Mouse (Mus musculus) lung, embryonic 14.5 days (tissue): ENCODE data around the gene H2-Q7. TPM values are rescaled to one million over a fixed set of nuclear protein-coding genes. Genes with fewer than 3 reads are reported as not detected.
"Not testable (repeated sequence)": the region's sequence is repeated elsewhere in the genome, so short reads cannot be mapped to it uniquely, and the experiment has no call there.

Source experiments
- ATAC-seq: fragments of 200-750 bp; cut with Nextera tagmentation; 2 replicates; pipeline ENCODE4 v1.8.0; 2017; ENCODE audit warnings: mild to moderate bottlenecking, moderate TSS enrichment, moderate library complexity; ENCODE audit not compliant: insufficient read depth
- DNase-seq: peaks from one replicate; pipeline ENCODE4 v3.0.0-alpha.2; 2015
- H3K27ac ChIP-seq: fragments of 300-500 bp; sonication (generic); 2 replicates; pipeline ENCODE4 v1.5.1; 2014; ENCODE audit warnings: low read depth, mild to moderate bottlenecking, moderate library complexity
- H3K27me3 ChIP-seq: fragments of 300-500 bp; sonication (generic); 2 replicates; pipeline ENCODE4 v1.6.1; 2014; ENCODE audit warnings: low read length, control low read depth; ENCODE audit not compliant: insufficient read depth
- H3K36me3 ChIP-seq: fragments of 300-500 bp; sonication (generic); 2 replicates; pipeline ENCODE4 v1.6.1; 2014; ENCODE audit warnings: control low read depth; ENCODE audit not compliant: insufficient read depth
- H3K4me1 ChIP-seq: fragments of 300-500 bp; sonication (generic); 2 replicates; pipeline ENCODE4 v1.6.1; 2014; ENCODE audit warnings: antibody characterized with exemption, control low read depth; ENCODE audit not compliant: insufficient read depth
- H3K4me2 ChIP-seq: fragments of 300-500 bp; sonication (generic); 2 replicates; pipeline ENCODE4 v1.6.1; 2014; ENCODE audit warnings: mild to moderate bottlenecking
- H3K4me3 ChIP-seq: fragments of 300-500 bp; sonication (generic); 2 replicates; pipeline ENCODE4 v1.5.1; 2014; ENCODE audit warnings: low read depth, low read length
- H3K9ac ChIP-seq: fragments of 300-500 bp; sonication (generic); 2 replicates; pipeline ENCODE4 v1.6.1; 2014
- H3K9me3 ChIP-seq: fragments of 300-500 bp; sonication (generic); 2 replicates; pipeline ENCODE4 v1.6.1; 2016; ENCODE audit warnings: low read depth, low read length, control low read depth
- CTCF ChIP-seq: IDR thresholded peaks from 2 replicates; pipeline ENCODE4 v1.5.1; 2016; ENCODE audit warnings: antibody characterized with exemption, low read depth
- WGBS: fragments of 180-500 bp; shearing (Covaris S2); extraction: QIAGEN DNeasy Blood & Tissue Kit; methylation state at CpG from one replicate; pipeline ENCODE4 v1.1.7; 2014; 5-methylcytosine and 5-hydroxymethylcytosine counted together
- polyA plus RNA-seq: library from polyadenylated mRNA; unstranded; fragments of >200 nt; fragmentation: Nextera tagmentation; extraction: Ambion mirVana; gene quantifications from 2 replicates; pipeline ENCODE4 v1.2.1, GENCODE M21; 2014

The H2-Q7 gene
- polyA plus RNA-seq, 1 experiment from 2014 or later: 7.3 TPM

- not testable (repeated sequence) for H3K9me3 ChIP-seq, ATAC-seq
These were observed 3.4 kb downstream of the H2-Q7 start for GRCm38 (mm10) chr17:35442376-35442775.

DNA sequence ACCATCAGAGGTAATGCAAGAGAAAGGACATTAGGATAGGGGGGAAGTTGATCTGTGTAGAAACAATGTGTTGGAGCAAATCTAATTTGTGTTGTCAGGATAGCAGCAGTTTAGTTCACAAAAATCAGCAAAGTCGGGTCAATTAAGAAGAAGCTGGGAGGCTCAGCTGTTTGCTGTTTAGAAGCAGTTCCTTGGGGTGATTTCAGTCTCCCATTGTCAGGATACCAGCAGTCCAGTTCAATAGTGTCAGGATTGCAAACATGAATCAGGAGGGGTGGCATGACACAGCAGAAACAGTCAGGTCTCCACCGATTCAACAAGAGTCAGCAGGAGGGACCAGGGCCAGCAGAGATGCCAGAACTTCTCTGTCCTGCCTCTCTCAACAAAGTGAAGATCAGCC, 5.6 kb downstream of the H2-Q7 start:
- H3K27me3 ChIP-seq, H3K27ac ChIP-seq, H3K4me3 ChIP-seq, H3K9ac ChIP-seq, DNase-seq, H3K4me2 ChIP-seq, H3K9me3 ChIP-seq, ATAC-seq, H3K36me3 ChIP-seq, H3K4me1 ChIP-seq: not testable (repeated sequence)
- WGBS: 88% methylated on average over 2 of the region's 2 CpGs

More at GRCm38 (mm10) chr17:35442376-35442775, 3.4 kb downstream of the H2-Q7 start:
- H3K4me1 ChIP-seq, H3K36me3 ChIP-seq, H3K4me2 ChIP-seq, H3K27ac ChIP-seq, H3K9ac ChIP-seq, H3K4me3 ChIP-seq, DNase-seq: not testable (repeated sequence)
- 77% methylated on average over 2 of the region's 2 CpGs for WGBS
- H3K27me3 ChIP-seq: peaks cover 18% of the 10 kb centered on the region

DNA sequence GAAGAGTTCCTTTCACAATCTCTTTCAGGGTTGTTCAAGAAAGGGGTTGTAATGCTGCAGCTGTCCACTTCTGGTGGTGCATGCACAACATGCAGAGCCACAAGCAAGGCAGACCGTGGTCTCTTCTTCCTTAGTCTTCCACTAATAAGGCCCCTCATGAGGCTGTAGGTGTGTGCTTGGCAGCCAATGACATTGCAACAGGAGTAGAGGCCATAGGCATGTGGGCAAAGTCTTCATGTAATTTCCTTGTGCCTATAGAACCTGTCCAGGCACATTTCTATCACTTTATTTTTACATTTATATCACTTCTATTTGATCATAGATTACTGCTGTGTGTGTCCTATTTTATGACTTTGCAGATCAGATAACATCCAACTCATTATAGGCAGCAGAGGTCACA, 19.3 kb downstream of the H2-Q7 start:
- not testable (repeated sequence) for H3K27ac ChIP-seq, ATAC-seq, H3K4me1 ChIP-seq, H3K36me3 ChIP-seq, H3K9ac ChIP-seq, H3K4me2 ChIP-seq, H3K27me3 ChIP-seq, H3K9me3 ChIP-seq, H3K4me3 ChIP-seq, DNase-seq
- no CpG with 5 or more reads among the region's 1 CpGs for WGBS

GRCm38 (mm10) chr17:35460513-35461341, 21.8 kb downstream of the H2-Q7 start:
- ATAC-seq, DNase-seq, H3K27ac ChIP-seq, H3K4me1 ChIP-seq, H3K9me3 ChIP-seq, H3K9ac ChIP-seq, H3K4me3 ChIP-seq, H3K4me2 ChIP-seq, H3K36me3 ChIP-seq, H3K27me3 ChIP-seq: not testable (repeated sequence)
- WGBS: 50% methylated on average over 3 of the region's 9 CpGs

- peak; percentile 63 for DNase-seq
These were observed 26.7 kb downstream of the H2-Q7 start for GRCm38 (mm10) chr17:35465651-35466050.

GRCm38 (mm10) chr17:35468936-35469335, 30.0 kb downstream of the H2-Q7 start:
- not testable (repeated sequence) for ATAC-seq, H3K27ac ChIP-seq, H3K36me3 ChIP-seq, H3K9me3 ChIP-seq, H3K4me1 ChIP-seq, H3K4me2 ChIP-seq, H3K4me3 ChIP-seq, H3K9ac ChIP-seq, DNase-seq
- 39% methylated on average over 3 of the region's 3 CpGs for WGBS
- peaks cover 24% of the 10 kb centered on the region for H3K27me3 ChIP-seq

More at GRCm38 (mm10) chr17:35465651-35466050, 26.7 kb downstream of the H2-Q7 start:
- not testable (repeated sequence) for H3K4me1 ChIP-seq, H3K36me3 ChIP-seq, ATAC-seq, H3K4me3 ChIP-seq, H3K9ac ChIP-seq, H3K4me2 ChIP-seq, H3K9me3 ChIP-seq, H3K27ac ChIP-seq
- peak; percentile 83 for TF ChIP-seq CTCF
- H3K27me3 ChIP-seq: peaks cover 19% of the 10 kb centered on the region
- 3% methylated on average over 8 of the region's 8 CpGs for WGBS

DNA sequence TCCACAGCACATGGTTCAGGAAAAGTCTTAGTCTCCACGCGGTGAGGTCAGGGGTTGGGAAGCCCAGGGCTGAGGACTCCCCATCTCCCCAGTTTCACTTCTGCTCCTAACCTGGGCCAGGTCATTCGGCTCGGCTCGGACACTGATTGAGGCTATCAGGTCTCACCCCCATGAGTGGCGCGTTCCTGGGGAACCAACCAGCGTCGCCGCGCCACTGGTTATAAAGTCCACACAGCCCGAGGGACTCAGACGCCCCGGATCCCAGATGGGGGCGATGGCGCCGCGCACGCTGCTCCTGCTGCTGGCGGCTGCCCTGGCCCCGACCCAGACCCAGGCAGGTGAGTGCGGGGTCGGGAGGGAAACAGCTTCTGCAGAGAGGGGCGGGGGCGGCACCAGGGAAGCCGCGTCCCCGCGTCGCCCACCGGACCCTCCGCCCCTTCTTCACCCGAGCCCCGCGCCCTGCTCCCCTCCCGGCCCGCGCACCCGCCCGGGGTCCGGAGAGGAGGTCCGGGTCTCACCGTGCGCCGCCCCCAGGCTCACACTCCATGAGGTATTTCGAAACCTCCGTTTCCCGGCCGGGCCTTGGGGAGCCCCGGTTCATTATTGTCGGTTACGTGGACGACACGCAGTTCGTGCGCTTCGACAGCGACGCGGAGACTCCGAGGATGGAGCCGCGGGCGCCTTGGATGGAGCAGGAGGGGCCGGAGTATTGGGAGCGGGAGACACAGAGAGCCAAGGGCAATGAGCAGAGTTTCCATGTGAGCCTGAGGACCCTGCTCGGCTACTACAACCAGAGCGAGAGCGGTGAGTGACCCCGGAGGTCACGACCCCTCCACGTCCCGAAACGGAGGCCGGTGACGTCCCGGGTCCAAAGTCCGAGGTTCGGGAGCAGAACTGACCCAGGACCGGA, 31.1 kb downstream of the H2-Q7 start, which contains the start of gene H2-Q10:
TSS of gene H2-Q10 (plus strand) at position 248 of the 910 bp plus-strand sequence.
- no peaks in the 10 kb centered on the region for H3K36me3 ChIP-seq
- H3K9me3 ChIP-seq: no peaks in the 10 kb centered on the region
- peak within 1 kb of the TSS; percentile 75 for H3K4me2 ChIP-seq
- ATAC-seq (no peak; the same call in 1 of the 2 replicates), DNase-seq (peak; percentile 11)
- 1% methylated on average over 80 of the region's 80 CpGs for WGBS
- H3K4me1 ChIP-seq: no peaks in the 10 kb centered on the region
- H3K9ac ChIP-seq: peak within 1 kb of the TSS; percentile 16; the same call in 1 of the 2 replicates
- H3K27ac ChIP-seq: no peak within 1 kb of the TSS
- TF ChIP-seq CTCF: no peak
- peaks cover 24% of the 10 kb centered on the region for H3K27me3 ChIP-seq
- peak within 1 kb of the TSS; percentile 41 for H3K4me3 ChIP-seq
